Mouse (Mus musculus) liver, adult 2 months (tissue): ENCODE data around the gene Mark4. TPM values are rescaled to one million over a fixed set of nuclear protein-coding genes. Genes with fewer than 3 reads are reported as not detected.
A peak's percentile ranks its signal among the peaks of the same experiment; 100 is the strongest.

Source experiments
- DNase-seq: peaks from one replicate; pipeline ENCODE4 v3.0.0-alpha.2; 2011; ENCODE audit warnings: low read depth, low spot score; ENCODE audit errors: extremely low read depth
- H3K27ac ChIP-seq: fragments of 200-500 bp; replicated peaks from 2 replicates; pipeline ENCODE4 v1.5.1; 2012; ENCODE audit warnings: low read depth, mild to moderate bottlenecking, control low read depth, inconsistent platforms, low read length; ENCODE audit not compliant: insufficient read depth
- H3K27me3 ChIP-seq: fragments of 200-500 bp; 2 replicates; pipeline ENCODE4 v1.6.1; 2012; ENCODE audit warnings: mild to moderate bottlenecking, moderate library complexity, low read length, inconsistent platforms; ENCODE audit not compliant: control insufficient read depth, insufficient read depth
- H3K36me3 ChIP-seq: fragments of 200-500 bp; 2 replicates; pipeline ENCODE4 v1.6.1; 2012; ENCODE audit warnings: low read length, inconsistent platforms; ENCODE audit not compliant: control insufficient read depth, insufficient read depth
- H3K4me1 ChIP-seq: fragments of 200-500 bp; 2 replicates; pipeline ENCODE4 v1.6.1; 2011; ENCODE audit warnings: low read length; ENCODE audit not compliant: control insufficient read depth, insufficient read depth
- H3K4me3 ChIP-seq: fragments of 200-500 bp; 2 replicates; pipeline ENCODE4 v1.5.1; 2011; ENCODE audit warnings: low read depth, mild to moderate bottlenecking, control low read depth, low read length, moderate library complexity; ENCODE audit not compliant: insufficient read depth
- H3K79me2 ChIP-seq: fragments of 200-500 bp; 2 replicates; pipeline ENCODE4 v1.6.1; 2012; ENCODE audit warnings: inconsistent platforms, mild to moderate bottlenecking, low read length, moderate library complexity; ENCODE audit not compliant: control insufficient read depth, insufficient read depth
- H3K9ac ChIP-seq: fragments of 200-500 bp; 2 replicates; pipeline ENCODE4 v1.6.1; 2012; ENCODE audit warnings: low read depth, mild to moderate bottlenecking, control low read depth, inconsistent platforms, low read length
- CTCF ChIP-seq: fragments of 200-500 bp; IDR thresholded peaks from 2 replicates; pipeline ENCODE4 v1.5.1; 2011; ENCODE audit warnings: low read depth, low read length, control low read depth
- POLR2A ChIP-seq: fragments of 200-500 bp; IDR thresholded peaks from 2 replicates; pipeline ENCODE4 v1.6.1; 2011; ENCODE audit warnings: low read length, control low read depth; ENCODE audit not compliant: insufficient read depth; ENCODE audit errors: extremely low read depth
- WGBS: fragments of 180-500 bp; shearing (Covaris S2); methylation state at CpG from one replicate; pipeline ENCODE4 v1.1.7; 2018; 5-methylcytosine and 5-hydroxymethylcytosine counted together
- polyA plus RNA-seq: library from polyadenylated mRNA; depleted of rRNA; stranded (reverse); fragments of >200 nt; gene quantifications from 2 replicates; pipeline ENCODE4 v1.2.3, GENCODE M21; 2012
- total RNA-seq: library from RNA; depleted of rRNA; stranded (reverse); fragments of >200 nt; gene quantifications from 2 replicates; pipeline ENCODE4 v1.2.3, GENCODE M21; 2014

Mark4 gene
- total and polyA plus RNA-seq, 2 experiments = 1.8 to 6.4 TPM

DNA sequence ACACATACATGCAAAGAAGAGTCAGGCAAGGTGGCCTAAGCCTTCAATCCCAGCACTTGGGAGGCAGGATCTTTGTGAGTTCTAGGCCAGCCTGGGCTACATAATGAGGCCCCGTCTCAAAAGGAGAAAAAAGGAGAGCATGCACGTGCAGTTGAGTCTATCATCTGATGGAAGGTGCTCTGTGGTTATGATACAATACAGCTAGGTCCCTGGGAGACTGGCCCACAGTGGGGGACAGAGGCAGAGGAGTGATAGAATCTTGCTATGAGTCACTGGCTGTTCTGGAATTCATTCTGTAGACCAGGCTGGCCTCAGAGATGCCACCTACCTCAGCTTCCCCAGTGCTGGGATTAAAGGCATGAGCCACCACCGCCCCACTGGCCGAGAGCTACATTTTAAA is 3.8 kb upstream of the Mark4 start:
- 81% methylated on average over 4 of the region's 4 CpGs for WGBS
- no peak for DNase-seq
- peak overlapping the region; percentile 30 for H3K27ac ChIP-seq
- H3K36me3 ChIP-seq = no peaks in the 10 kb centered on the region
- H3K9ac ChIP-seq = no peak overlapping the region
- H3K27me3 ChIP-seq = no peaks in the 10 kb centered on the region
- H3K79me2 ChIP-seq = peaks cover 12% of the 10 kb centered on the region
- TF ChIP-seq CTCF = no peak
- no peak for TF ChIP-seq POLR2A
- H3K4me3 ChIP-seq = no peak overlapping the region
- peaks cover 6% of the 10 kb centered on the region for H3K4me1 ChIP-seq

DNA sequence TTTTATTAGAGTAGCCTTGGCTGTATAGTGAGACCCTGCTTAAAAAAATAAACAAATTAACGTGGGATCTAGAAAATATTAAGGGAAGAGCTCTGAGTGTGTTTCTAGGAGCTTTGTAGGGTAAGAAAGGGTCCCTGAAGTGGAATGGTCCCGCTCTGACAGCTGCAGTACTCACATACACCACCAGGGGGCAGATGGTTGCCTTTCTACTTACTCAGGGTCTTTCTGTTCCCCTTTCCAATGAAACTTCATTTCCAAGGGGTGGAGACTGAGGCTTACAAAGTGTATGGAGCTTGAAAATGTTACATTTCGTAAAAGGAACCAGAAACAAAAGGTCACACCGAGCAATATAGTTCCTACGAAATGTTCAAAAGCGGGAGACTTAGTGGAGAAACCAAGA is 2.9 kb upstream of the Mark4 start:
- H3K4me3 ChIP-seq = no peak overlapping the region
- peaks cover 21% of the 10 kb centered on the region for H3K79me2 ChIP-seq
- H3K9ac ChIP-seq = no peak overlapping the region
- H3K4me1 ChIP-seq = peaks cover 10% of the 10 kb centered on the region
- H3K27me3 ChIP-seq = no peaks in the 10 kb centered on the region
- TF ChIP-seq POLR2A (no peak), CTCF (peak; percentile 74)
- H3K27ac ChIP-seq = no peak overlapping the region
- 26% methylated on average over 6 of the region's 6 CpGs for WGBS
- H3K36me3 ChIP-seq = no peaks in the 10 kb centered on the region
- DNase-seq = peak; percentile 36

DNA sequence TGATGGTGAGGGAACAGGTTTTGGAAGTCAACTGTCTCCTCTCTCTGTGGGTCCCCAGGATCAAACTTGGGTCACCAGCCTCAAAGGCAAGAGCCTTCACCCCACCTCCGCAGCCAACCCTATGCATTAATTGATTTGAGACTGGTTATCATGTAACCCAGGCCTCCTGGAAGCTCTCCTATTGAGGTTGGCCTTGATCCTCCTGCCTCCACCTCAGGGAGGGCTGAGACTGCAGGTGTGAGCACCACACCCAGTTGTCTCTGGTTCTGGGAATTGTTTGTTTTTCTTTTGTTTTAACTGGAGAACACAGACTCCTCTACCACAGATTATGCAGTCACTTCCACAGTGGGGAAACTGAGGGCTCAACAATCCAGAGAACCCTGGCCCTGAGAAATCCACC is 1.9 kb upstream of the Mark4 start:
- no peaks in the 10 kb centered on the region for H3K27me3 ChIP-seq
- H3K9ac ChIP-seq = no peak overlapping the region
- TF ChIP-seq CTCF = no peak
- no peak for TF ChIP-seq POLR2A
- H3K4me3 ChIP-seq = no peak overlapping the region
- peaks cover 30% of the 10 kb centered on the region for H3K79me2 ChIP-seq
- WGBS = 20% methylated on average over 1 of the region's 1 CpGs
- no peak overlapping the region for H3K27ac ChIP-seq
- no peaks in the 10 kb centered on the region for H3K36me3 ChIP-seq
- no peak for DNase-seq
- H3K4me1 ChIP-seq = peaks cover 10% of the 10 kb centered on the region

DNA sequence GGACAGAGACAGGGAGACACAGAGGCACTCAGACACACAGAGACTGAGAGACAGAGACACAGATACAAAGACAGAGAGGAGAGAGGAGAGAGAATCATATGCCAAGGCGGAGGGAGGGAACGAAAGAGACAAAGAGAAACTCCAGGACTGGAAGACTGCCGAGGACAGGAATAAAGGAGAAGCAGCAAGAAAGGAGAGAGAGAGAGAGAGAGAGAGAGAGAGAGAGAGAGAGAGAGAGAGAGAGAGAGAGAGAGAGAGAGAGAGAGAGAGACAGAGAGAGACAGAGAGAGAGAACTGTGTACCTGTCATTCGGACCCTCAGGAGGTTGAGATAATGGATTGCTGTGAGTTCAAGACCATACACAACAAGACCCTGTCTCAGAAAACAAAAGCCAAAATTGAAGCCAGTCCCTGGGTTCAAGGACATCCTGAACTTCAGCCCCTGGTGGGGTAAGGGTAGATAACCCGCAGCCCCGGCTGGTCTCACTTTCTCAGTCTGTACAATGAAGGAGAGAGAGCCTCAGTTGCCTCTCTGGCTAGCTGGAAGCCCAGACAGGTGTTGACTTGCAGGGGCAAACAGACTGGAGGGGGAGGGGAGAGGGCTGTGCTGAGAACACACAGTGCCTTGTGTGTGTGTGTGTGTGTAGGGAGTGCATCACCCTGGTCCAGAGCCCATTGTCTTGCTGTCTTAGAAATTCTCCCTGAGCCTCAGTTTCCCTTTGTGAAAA is 686 bp upstream of the Mark4 start:
- H3K79me2 ChIP-seq = peaks cover 32% of the 10 kb centered on the region
- DNase-seq = no peak
- TF ChIP-seq POLR2A (no peak), CTCF (no peak)
- 35% methylated on average over 6 of the region's 6 CpGs for WGBS
- H3K36me3 ChIP-seq = no peaks in the 10 kb centered on the region
- H3K4me1 ChIP-seq = peaks cover 10% of the 10 kb centered on the region
- peak overlapping the region; percentile 72 for H3K9ac ChIP-seq
- no peaks in the 10 kb centered on the region for H3K27me3 ChIP-seq
- H3K4me3 ChIP-seq = peak overlapping the region; percentile 98; the same call in 1 of the 2 replicates
- H3K27ac ChIP-seq = peak overlapping the region; percentile 40

DNA sequence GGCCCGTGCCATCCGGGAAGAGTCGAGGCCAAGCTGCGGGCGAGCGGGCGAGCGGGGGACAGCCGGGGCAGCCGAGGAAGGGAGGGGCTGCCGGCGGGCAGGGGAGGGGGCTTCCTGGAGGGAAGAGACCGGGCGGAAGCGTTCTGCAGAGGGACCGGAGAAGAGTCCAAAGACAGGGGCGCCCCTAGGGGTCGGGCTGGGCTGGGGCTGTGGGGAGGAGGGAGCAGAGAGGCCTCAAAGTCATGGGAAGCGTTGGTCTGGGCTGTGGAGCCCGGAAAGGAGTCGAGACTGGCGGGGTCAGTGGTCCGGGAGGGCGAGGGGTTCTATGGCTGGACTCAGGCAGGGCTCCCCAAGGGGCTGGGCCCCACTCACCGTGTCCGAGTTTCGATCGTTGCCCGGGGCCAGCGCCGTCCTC is 542 bp downstream of the Mark4 start:
- Histone ChIP-seq H3K27me3 (no peaks in the 10 kb centered on the region), H3K36me3 (no peaks in the 10 kb centered on the region), H3K4me1 (peaks cover 10% of the 10 kb centered on the region), H3K27ac (0 out of 2 replicates have a peak overlapping the region, but pooled peaks have one; percentile 11), H3K4me3 (peak overlapping the region; percentile 98), H3K79me2 (peaks cover 37% of the 10 kb centered on the region), H3K9ac (peak overlapping the region; percentile 96)
- TF ChIP-seq POLR2A (no peak), CTCF (no peak; the same call in 1 of the 2 replicates)
- under 1% methylated on average over 30 of the region's 31 CpGs for WGBS
- no peak for DNase-seq
